Mouse (Mus musculus): ENCODE data around the gene Tmem63a. TPM values are rescaled to one million over a fixed set of nuclear protein-coding genes. Genes with fewer than 3 reads are reported as not detected.
"Not testable (repeated sequence)": the region's sequence is repeated elsewhere in the genome, so short reads cannot be mapped to it uniquely, and the experiment has no call there.

Tmem63a gene
- 6.1 and 6.3 TPM in 2 replicates for polyA plus RNA-seq (2012; ENCODE audit: insufficient read depth, insufficient read length, missing spikeins)

DNA sequence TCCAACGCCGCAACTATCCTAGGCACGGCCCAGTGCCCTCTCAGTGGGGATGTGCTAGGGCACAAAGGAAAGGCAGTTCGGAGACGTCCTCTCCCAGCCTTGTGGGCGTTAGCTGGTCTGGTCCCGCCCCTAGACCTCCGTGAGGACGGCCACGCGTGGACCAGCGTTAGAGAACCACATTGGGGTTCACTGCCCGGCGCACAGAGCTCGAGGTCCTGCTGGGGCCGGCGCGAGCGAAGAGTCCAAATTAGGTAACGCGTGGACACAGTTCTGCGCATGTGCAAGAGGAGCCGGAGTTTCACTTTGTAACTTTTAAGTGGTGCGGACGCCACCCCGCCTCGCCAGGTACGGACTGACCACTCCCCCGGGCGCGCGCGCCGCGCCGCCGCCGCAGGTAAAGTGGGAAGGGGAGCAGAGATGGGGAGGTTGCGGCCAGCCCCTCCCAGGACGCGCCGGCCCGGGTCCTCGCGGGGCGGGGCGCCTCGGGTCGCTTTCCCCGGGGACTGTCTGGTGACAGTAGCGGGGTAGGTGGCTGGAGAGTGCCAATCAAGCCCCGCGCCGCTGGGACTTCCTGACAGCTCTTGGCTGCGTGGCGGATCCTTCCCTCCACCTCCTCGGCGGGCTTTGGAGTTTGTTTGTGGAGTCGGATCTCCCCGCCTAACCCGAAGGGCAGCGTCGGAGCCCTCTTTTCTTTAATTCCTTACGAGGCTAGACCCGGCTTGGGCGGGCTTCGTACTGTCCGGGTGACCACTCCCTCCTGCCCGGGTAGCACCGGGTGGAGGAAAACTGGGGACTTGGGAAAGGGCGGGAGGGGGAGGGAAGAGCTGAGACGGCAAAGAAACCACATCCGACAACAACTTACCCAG lies at the start of gene Tmem63a:
Tmem63a (plus strand) TSS at position 179 of the 866 bp plus-strand sequence.
- peak within 1 kb of the TSS; percentile 61 for H3K27ac ChIP-seq (replicated peaks; ENCODE audit: low read depth, low read length)
- peak within 1 kb of the TSS; percentile 92 for H3K4me3 ChIP-seq (ENCODE audit: insufficient read depth, low read depth, low read length)
- peaks cover 10% of the 10 kb centered on the region for H3K4me1 ChIP-seq (ENCODE audit: control insufficient read depth, insufficient read depth, insufficient read length, low read length)

DNA sequence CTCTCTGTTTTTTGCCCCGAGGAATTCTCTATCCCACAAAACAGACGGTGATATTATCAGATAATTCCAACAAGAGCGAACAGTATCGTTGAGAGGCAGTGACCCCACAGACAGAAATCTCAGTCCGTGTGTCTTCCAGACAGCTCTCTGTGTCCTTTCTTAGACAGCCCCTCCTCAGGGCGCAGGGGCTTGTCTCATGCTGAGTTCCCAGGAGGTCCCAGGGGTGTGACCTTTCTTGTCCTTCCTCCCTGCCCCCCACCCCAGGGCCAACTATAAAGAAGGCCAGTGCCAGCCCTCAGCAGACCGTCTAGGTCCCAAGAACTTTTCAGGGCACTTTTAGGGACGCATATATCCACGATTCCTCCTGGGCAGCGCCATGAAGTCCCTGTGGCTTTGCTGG lies 49.3 kb upstream of the Tmem63a start, which contains the start of gene Lefty2:
Lefty2 (plus strand) TSS at position 301 of the 400 bp plus-strand sequence.
- no peak within 1 kb of the TSS for H3K4me3 ChIP-seq (ENCODE audit: insufficient read depth, low read depth, low read length)
- H3K27ac ChIP-seq (replicated peaks; ENCODE audit: low read depth, low read length) = no peak within 1 kb of the TSS
- H3K4me1 ChIP-seq (ENCODE audit: control insufficient read depth, insufficient read depth, insufficient read length, low read length) = no peaks in the 10 kb centered on the region

DNA sequence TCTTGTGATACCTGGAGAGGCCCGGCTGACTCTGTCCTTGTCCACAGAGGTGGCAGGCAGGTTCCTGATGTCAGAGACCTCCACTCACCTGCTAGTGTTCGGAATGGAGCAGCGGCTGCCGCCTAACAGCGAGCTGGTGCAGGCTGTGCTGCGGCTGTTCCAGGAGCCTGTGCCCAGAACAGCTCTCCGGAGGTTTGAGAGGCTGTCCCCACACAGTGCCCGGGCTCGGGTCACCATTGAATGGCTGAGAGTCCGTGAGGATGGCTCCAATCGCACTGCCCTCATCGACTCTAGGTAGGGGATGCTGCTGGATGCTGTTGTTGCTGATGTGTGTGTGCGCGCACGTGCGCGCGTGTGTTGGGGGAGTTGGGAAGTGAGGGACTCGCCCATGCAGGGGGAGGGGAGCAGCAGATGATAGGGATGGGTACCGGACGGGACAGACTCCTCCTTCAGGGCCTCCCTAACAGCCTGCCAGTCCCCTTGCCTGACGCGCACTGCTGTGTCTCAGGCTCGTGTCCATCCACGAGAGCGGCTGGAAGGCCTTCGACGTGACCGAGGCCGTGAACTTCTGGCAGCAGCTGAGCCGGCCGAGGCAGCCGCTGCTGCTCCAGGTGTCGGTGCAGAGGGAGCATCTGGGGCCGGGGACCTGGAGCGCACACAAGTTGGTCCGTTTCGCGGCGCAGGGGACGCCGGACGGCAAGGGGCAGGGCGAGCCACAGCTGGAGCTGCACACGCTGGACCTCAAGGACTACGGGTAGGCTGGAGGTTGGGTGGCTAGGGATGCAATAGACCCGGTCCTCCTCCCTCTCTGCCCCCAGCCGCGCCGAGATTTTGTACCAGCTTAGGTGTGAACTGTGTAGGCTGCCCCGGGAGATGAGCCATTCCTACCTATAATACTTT lies 47.8 kb upstream of the Tmem63a start:
- not testable (repeated sequence) for H3K4me1 ChIP-seq (ENCODE audit: control insufficient read depth, insufficient read depth, insufficient read length, low read length); H3K4me3 ChIP-seq (ENCODE audit: insufficient read depth, low read depth, low read length); H3K27ac ChIP-seq (replicated peaks; ENCODE audit: low read depth, low read length)

DNA sequence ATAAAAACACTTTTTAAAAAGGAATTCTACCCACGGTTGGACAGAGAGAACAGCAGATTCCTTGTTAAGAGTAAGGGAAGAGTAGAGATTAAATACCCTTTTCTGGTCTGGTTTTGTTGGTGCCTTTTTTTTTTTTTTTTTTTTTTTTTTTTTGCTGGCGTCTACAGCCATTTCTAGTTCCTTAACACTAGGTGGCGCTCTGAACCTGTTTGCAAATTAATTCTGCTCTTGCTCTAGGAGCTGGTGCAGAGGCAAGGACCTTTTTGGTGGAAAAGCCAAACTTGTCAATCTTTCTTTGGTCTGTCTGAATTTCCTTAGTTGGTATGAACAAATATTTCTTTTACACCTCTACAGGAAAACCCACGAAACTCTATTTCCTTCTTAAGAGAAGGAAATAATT lies 41.0 kb upstream of the Tmem63a start:
- Histone ChIP-seq H3K4me3 (ENCODE audit: insufficient read depth, low read depth, low read length) (no peak overlapping the region), H3K27ac (replicated peaks; ENCODE audit: low read depth, low read length) (no peak overlapping the region), H3K4me1 (ENCODE audit: control insufficient read depth, insufficient read depth, insufficient read length, low read length) (no peaks in the 10 kb centered on the region)

DNA sequence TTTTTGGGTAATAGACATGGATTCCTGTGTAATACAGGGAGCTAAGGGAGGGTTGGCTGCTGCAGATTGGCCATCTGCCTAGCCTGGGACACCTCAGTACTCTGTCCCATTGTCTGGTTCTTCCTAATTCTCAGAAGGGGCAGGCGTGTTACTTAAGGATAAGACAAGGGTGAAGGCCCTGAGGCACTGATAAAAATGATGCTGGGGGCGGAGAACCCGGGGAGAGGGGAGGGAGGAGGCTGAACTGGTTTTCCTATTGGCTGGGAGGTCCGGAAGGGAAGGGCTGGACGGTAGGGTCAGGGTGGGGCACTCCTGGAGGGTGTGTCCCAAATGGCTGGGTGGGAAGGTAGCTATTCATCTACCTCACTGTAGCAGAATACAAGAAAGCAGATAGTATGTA lies 39.2 kb upstream of the Tmem63a start:
- no peaks in the 10 kb centered on the region for H3K4me1 ChIP-seq (ENCODE audit: control insufficient read depth, insufficient read depth, insufficient read length, low read length)

DNA sequence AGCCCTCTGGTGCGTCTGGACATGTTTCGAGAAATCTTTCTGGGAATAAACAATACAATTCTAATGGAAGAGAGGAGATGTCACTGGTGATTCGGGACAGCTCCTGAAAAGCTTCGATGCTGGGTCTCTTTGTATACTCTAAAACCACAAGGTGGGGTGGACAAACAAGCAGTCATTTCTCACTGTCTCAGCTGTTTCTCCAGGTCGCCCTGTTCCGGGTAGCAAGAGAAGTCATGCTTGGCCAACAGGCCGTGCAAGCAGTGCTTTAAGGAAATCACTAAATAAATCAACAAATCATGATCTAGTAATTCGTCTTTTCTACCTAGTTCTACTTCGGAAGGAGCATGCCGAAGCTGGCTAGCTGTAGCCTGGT lies 38.5 kb upstream of the Tmem63a start:
- Histone ChIP-seq H3K27ac (replicated peaks; ENCODE audit: low read depth, low read length) (peak overlapping the region; percentile 25), H3K4me1 (ENCODE audit: control insufficient read depth, insufficient read depth, insufficient read length, low read length) (no peaks in the 10 kb centered on the region), H3K4me3 (ENCODE audit: insufficient read depth, low read depth, low read length) (peak overlapping the region; percentile 58)

More for the DNA sequence above, 39.2 kb upstream of the Tmem63a start:
- Histone ChIP-seq H3K27ac (replicated peaks; ENCODE audit: low read depth, low read length) (no peak overlapping the region), H3K4me3 (ENCODE audit: insufficient read depth, low read depth, low read length) (no peak overlapping the region)

DNA sequence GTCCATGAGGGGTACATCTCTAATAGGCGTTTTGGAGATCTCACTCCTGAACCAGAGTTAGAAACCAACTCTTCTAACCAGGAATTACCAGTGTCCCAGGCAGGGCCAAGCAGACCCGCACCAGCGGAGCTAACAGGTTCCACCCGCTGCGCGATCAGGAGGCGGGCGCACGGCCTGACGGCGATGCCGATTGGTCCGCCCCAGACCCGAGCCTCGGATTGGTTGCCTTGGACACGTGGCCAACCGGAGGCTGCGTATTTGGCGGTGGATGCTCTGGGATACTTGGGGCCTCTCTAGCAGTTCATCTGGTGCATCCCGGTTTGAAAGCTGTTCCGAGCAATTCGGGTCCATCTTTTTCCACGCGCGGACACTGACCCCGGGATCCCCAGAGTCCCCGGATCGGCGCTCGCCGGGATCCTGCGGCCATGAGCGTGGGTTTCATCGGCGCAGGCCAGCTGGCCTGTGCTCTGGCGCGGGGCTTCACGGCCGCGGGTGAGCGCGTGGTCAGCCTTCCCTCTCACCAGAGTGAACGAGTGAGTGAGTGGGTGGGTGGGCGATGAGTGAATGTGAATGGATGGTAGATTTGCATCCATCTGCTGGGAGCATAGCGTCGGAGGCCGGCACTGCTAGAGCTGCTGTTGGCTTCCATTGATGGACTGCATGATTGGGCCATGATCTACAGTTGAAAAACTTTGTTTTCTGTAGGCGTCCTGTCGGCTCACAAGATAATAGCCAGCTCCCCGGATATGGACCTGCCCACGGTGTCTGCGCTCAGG lies 37.9 kb upstream of the Tmem63a start, which contains the start of gene Pycr2:
Pycr2 (plus strand) TSS at position 255 of the 776 bp plus-strand sequence.
- Histone ChIP-seq H3K4me1 (ENCODE audit: control insufficient read depth, insufficient read depth, insufficient read length, low read length) (no peaks in the 10 kb centered on the region), H3K4me3 (ENCODE audit: insufficient read depth, low read depth, low read length) (peak within 1 kb of the TSS; percentile 83), H3K27ac (replicated peaks; ENCODE audit: low read depth, low read length) (peak within 1 kb of the TSS; percentile 25)

DNA sequence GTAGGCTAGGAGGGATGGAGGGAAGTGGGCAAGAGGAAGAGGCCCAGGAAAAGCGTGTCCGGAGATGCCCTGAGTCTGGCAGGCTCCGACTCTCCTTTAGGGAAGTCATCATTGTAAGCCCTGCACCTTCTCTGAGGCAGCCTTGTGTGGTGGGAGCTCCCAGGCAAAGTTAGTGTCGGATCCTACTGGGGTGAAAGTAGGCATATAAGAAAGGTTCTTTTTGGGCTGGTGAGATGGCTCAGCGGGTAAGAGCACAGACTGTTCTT lies 37.4 kb upstream of the Tmem63a start:
- Histone ChIP-seq H3K4me1 (ENCODE audit: control insufficient read depth, insufficient read depth, insufficient read length, low read length) (no peaks in the 10 kb centered on the region), H3K4me3 (ENCODE audit: insufficient read depth, low read depth, low read length) (peak overlapping the region; percentile 83), H3K27ac (replicated peaks; ENCODE audit: low read depth, low read length) (no peak overlapping the region)

DNA sequence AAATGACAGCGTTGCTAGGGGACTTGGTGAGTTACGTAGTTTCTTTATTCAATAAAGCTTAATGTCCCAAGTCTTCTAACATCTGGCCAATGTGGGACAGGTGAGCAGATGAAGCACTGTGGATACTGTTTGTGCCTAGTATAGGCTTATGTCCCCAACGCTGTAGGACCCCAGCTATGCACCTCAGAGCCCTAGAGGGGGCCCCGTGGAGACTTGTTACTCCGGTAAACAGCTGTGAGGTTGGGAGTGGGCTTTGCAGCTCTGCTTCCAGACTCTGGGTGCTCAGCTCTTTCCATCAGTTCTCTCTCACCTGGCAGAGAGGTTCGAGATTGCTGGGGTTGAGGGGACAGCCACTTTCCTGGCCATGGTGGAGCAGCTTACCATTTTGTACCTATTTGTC lies 36.8 kb upstream of the Tmem63a start:
- Histone ChIP-seq H3K4me3 (ENCODE audit: insufficient read depth, low read depth, low read length) (no peak overlapping the region), H3K4me1 (ENCODE audit: control insufficient read depth, insufficient read depth, insufficient read length, low read length) (no peaks in the 10 kb centered on the region), H3K27ac (replicated peaks; ENCODE audit: low read depth, low read length) (no peak overlapping the region)

DNA sequence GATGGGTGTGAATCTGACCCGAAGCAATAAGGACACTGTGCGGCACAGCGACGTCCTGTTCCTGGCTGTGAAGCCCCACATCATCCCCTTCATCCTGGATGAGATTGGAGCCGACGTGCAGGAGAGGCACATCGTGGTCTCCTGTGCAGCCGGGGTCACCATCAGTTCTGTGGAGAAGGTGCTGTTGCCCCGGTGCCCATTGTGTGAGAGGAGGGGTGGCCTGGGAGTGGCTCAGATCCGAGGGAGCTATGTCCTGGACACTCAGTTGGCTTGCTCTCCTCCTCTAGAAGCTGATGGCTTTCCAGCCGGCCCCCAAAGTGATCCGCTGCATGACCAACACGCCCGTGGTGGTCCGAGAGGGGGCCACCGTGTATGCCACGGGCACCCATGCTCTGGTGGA lies 36.3 kb upstream of the Tmem63a start:
- H3K4me3 ChIP-seq (ENCODE audit: insufficient read depth, low read depth, low read length) = no peak overlapping the region
- H3K27ac ChIP-seq (replicated peaks; ENCODE audit: low read depth, low read length) = no peak overlapping the region
- H3K4me1 ChIP-seq (ENCODE audit: control insufficient read depth, insufficient read depth, insufficient read length, low read length) = no peaks in the 10 kb centered on the region

DNA sequence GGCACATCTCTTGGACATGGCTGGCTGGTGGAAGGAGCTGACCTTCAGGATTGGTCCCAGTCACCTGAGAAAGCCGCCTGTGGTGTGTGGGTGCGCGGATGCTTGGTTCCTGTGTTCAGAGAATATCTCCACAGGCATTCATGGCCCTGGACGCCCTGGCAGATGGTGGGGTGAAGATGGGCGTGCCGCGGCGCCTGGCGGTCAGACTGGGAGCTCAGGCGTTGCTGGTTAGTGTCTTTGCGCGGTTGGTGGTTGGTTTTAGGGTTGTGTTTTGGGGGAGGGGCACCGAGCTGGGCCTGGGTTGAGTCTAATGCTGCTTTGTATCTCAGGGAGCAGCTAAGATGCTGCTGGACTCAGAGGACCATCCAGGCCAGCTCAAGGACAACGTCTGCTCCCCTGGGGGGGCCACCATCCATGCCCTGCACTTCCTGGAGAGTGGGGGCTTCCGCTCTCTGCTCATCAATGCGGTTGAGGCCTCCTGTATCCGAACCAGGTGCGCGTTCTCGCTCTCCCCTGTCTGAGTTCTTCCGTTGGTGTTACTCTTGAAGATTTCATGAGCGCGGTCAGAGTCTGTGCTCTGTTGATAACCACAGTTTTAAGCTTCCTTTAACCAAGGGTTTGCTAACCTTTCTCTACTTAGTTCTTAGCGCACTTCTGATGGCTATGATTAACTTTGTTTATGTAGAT lies 35.5 kb upstream of the Tmem63a start:
- Histone ChIP-seq H3K27ac (replicated peaks; ENCODE audit: low read depth, low read length) (no peak overlapping the region), H3K4me1 (ENCODE audit: control insufficient read depth, insufficient read depth, insufficient read length, low read length) (no peaks in the 10 kb centered on the region), H3K4me3 (ENCODE audit: insufficient read depth, low read depth, low read length) (no peak overlapping the region)

DNA sequence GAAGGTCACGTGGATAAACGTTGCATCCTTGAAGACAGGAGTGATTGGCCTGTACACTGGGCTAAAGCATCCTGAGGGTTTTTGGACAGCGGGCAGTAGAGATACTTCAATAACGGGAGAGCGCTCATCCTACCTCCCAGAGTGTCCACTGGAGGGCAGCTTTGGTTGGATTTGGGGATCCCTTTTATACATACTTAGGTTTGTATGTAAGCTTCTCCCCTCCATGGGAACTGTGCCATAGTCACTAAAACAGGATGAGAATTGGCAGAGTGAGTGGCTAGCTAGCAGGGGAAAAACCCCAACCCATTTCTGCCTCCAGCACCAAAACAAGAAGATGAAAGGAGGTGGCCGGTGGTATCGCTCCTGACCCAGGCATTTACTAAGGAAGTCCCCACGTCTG lies 31.0 kb upstream of the Tmem63a start:
- no peak overlapping the region for H3K27ac ChIP-seq (replicated peaks; ENCODE audit: low read depth, low read length)
- H3K4me3 ChIP-seq (ENCODE audit: insufficient read depth, low read depth, low read length) = no peak overlapping the region
- H3K4me1 ChIP-seq (ENCODE audit: control insufficient read depth, insufficient read depth, insufficient read length, low read length) = no peaks in the 10 kb centered on the region

DNA sequence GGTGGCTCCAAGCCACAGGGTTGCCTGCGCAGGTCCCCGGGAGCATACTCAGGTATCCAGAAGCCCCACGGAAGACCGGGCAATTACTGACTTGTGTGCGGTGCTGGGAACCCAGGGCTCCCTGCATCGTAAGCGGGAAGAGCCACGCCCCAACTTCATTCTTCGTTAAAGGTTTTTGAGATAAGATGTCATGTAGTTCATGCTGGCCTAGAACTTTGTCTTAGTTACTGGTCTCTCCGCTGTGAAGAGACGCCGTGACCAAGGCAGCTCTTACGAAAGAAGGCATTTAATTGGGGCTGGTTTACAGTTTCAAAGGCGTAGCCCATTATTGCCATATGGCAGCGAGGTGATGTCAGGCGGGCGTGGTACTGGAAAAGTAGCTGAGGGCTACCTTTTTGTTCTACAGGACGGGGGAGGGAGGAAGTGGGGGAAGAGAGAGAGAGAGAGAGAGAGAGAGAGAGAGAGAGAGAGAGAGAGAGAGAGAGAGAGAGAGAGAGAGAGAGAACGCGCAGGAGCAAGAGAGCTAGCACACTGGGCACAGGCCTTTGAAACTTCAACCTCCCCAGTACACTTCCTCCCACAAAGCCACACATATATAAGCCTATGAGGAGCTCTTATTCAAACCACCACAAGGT lies 30.4 kb upstream of the Tmem63a start:
- Histone ChIP-seq H3K4me3 (ENCODE audit: insufficient read depth, low read depth, low read length) (no peak overlapping the region), H3K4me1 (ENCODE audit: control insufficient read depth, insufficient read depth, insufficient read length, low read length) (no peaks in the 10 kb centered on the region), H3K27ac (replicated peaks; ENCODE audit: low read depth, low read length) (no peak overlapping the region)

DNA sequence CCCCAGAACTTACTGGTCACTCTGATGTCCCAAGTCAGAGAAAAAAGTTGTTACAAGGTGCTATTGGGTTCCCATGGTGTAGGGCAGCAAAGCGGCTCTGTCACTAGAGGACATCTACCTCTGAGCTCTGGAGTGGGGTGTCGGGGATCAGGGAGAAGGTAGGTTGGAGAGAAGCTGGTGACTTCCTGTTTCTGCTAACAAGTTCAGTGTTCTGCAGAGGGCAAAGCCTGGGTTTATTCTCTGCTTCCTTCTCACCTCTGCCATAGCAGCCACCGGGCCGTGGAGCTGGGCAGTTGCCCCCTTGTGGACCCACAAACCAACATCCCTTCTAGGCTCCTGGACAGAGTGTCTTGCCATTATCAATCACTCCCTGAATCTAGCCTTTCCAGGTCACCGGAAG lies 29.4 kb upstream of the Tmem63a start:
- no peak overlapping the region for H3K4me3 ChIP-seq (ENCODE audit: insufficient read depth, low read depth, low read length)
- H3K4me1 ChIP-seq (ENCODE audit: control insufficient read depth, insufficient read depth, insufficient read length, low read length) = no peaks in the 10 kb centered on the region
- H3K27ac ChIP-seq (replicated peaks; ENCODE audit: low read depth, low read length) = no peak overlapping the region

All from brown adipose tissue, adult 24 weeks (tissue).